Mouse (Mus musculus): ENCODE data around the gene Ybx3.

DNA sequence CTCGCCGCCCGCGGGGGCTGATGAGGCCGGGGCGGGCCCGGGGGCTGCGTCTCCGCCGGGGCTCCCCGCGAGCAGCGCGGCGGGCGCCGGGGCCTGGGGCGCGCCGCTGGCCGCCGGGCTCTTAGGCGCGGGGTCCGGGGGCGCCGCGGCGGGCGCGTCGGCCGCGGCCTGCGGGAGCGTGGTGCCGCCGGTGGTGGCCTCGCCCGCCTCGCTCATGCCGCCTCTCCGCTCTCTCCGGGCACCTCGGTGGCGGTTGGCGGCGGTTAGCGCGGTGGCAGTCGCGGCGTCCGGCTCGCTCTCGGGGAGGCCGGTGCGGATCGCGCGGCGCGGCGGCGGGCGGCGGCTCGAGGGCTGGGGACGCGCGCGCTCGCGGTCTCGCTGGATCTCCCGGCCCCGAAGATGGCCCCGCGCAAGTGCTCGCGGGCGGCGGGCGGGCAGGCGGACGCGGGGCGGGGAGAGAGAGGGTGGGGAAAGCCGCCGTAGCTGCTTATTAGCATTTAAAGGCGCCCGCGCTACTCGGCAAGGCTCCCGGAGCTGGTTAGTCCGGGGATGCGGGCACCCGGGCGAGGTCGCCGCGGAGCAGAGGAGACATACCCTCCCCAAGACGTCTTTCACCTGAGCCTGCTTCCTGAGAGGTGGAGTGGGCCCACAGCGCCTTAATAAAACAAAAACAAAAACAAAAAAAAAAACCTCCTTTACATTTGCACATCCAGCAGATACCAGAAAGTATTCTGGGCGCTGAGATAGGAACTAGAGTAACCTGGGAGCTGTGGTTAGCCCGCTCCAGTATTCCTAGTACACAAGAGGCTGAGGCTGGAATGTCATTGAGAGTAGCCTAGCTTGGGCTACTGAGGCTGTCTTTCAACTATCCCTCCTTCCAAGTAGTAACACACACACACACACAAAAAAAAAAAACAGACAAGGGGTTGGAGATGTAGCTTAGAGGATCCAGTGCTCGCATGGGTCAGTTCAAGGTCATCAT, at the start of gene Ybx3:
- TF ChIP-seq CTCF (IDR thresholded peaks at IDR 0.05; ENCODE audit: low read depth, low read length) (no peak), POLR2A (IDR thresholded peaks at IDR 0.05; ENCODE audit: insufficient read depth, low read length) (no peak), EP300 (IDR thresholded peaks at IDR 0.05; ENCODE audit: insufficient read depth, low read depth, low read length) (no peak)

All from ES-Bruce4 (cell line).